Mouse (Mus musculus): ENCODE results near the gene Itln1. TPM values are rescaled to one million over a fixed set of nuclear protein-coding genes. Genes with fewer than 3 reads are reported as not detected.

Gene Itln1
- polyA plus RNA-seq, 1 experiment: 2.5 TPM

DNA sequence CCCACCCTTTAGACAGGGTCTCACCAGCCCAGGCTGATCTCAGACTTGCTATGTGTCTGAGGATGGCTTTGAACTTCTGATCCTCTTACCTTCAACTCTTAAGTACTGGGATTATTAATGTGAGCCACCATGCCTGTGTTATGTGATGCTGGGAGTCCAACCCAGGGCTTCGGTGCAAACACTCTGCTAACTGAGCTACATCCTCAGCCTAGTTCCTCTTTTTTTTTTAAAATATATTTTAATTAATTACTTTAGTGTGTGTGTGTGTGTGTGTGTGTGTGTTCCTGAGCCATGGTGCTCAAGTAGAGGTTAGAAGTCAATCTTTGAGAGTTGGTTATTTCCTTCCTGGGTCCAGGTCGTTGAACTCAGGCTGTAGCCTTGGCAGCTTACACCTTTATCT is 27.9 kb upstream of the Itln1 start:
- no peaks in the 10 kb centered on the region for H3K36me3 ChIP-seq (ENCODE audit: control insufficient read depth, insufficient read depth, low read length)
- no peaks in the 10 kb centered on the region for H3K27me3 ChIP-seq (ENCODE audit: control insufficient read depth, insufficient read depth, low read length)
- no peak overlapping the region for H3K27ac ChIP-seq (ENCODE audit: control insufficient read depth, insufficient read depth, low read length)
- no peak overlapping the region for H3K4me3 ChIP-seq (ENCODE audit: control insufficient read depth, insufficient read depth, low read length)
- TF ChIP-seq POLR2A (IDR thresholded peaks at IDR 0.05; ENCODE audit: control insufficient read depth, extremely low read depth, insufficient read depth, low read length, poor library complexity) (no peak), CTCF (IDR thresholded peaks at IDR 0.05; ENCODE audit: borderline replicate concordance, control insufficient read depth, extremely low read depth, insufficient read depth, low read length, poor library complexity) (no peak)
- H3K4me1 ChIP-seq (replicated peaks; ENCODE audit: control insufficient read depth, insufficient read depth, low read length): peaks cover 17% of the 10 kb centered on the region
- 24% methylated on average over 2 of the region's 2 CpGs for WGBS
- DNase-seq: no peak

DNA sequence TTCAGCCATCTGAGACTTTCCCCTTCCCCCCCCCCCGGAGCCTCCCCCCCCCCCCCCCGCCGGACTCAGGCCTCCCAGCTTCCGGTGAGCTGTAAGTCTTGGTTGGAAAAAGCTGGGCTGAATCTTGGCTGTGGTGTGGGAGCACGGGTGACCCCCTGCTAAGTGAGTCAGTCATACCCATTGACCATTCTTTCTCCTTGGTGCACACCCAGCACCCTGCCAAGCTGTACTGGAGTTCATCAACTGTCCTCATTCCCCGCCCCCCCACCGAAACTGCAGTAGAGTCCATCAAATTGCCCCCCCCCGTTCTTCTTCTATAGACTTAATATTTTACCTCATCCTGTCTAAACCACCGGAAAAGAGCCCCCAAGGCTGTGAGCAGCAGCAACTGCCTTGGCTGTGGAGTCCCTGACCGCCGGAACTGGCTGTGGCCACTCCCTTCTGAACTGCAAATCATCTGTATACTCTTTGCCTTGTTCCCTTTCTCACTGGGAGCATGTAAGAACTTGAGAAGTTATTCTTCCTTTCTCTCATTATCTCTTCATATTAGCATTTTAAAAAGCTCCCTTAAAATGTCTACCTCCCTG is 26.6 kb upstream of the Itln1 start:
- Histone ChIP-seq H3K4me1 (replicated peaks; ENCODE audit: control insufficient read depth, insufficient read depth, low read length) (peaks cover 19% of the 10 kb centered on the region), H3K27ac (ENCODE audit: control insufficient read depth, insufficient read depth, low read length) (no peak overlapping the region), H3K36me3 (ENCODE audit: control insufficient read depth, insufficient read depth, low read length) (no peaks in the 10 kb centered on the region), H3K4me3 (ENCODE audit: control insufficient read depth, insufficient read depth, low read length) (no peak overlapping the region), H3K27me3 (ENCODE audit: control insufficient read depth, insufficient read depth, low read length) (no peaks in the 10 kb centered on the region)
- WGBS: 8% methylated on average over 9 of the region's 11 CpGs
- no peak for TF ChIP-seq POLR2A (IDR thresholded peaks at IDR 0.05; ENCODE audit: control insufficient read depth, extremely low read depth, insufficient read depth, low read length, poor library complexity)
- TF ChIP-seq CTCF (IDR thresholded peaks at IDR 0.05; ENCODE audit: borderline replicate concordance, control insufficient read depth, extremely low read depth, insufficient read depth, low read length, poor library complexity): no peak
- no peak for DNase-seq

DNA sequence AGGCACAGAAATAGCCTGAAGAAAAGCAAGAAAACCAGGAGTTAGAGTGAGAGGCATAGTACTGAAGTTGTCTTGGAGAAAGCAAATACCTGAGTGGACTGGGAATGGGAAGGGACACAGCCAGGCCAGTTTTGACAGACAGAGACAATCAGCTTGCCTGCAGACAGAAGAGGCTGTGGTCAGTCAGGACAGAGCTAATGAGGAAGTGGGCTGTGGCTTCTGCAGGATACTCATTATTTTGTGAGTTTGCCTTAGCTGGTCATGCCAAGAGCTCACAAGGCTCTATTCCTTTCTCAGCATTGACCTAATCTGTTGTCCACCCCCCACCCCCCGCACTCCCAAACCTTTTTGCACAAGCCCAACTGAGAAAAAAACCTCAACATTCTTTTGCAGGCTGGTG is 26.1 kb upstream of the Itln1 start:
- H3K4me3 ChIP-seq (ENCODE audit: control insufficient read depth, insufficient read depth, low read length): no peak overlapping the region
- 29% methylated on average over 1 of the region's 1 CpGs for WGBS

DNA sequence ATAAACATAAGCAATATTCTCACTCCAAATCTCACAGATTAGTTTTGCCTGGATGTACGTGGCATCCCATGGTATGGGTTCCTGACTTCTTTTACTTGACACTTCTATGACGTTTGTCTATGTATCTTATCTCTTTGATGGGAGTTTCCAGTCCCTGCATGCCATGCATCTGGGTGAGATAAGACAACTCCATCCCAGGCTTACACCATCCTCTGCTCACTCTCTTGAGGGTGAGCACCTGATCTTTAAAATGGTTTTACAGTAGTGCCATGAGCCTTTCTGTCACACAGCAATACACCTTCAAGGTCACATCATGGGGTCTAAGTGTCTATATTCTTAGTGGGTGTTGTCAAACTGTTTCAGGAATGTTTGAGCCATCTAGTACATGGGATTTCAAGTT is 25.2 kb upstream of the Itln1 start:
- no peak for DNase-seq
- peaks cover 19% of the 10 kb centered on the region for H3K4me1 ChIP-seq (replicated peaks; ENCODE audit: control insufficient read depth, insufficient read depth, low read length)
- TF ChIP-seq POLR2A (IDR thresholded peaks at IDR 0.05; ENCODE audit: control insufficient read depth, extremely low read depth, insufficient read depth, low read length, poor library complexity) (no peak), CTCF (IDR thresholded peaks at IDR 0.05; ENCODE audit: borderline replicate concordance, control insufficient read depth, extremely low read depth, insufficient read depth, low read length, poor library complexity) (no peak)
- H3K36me3 ChIP-seq (ENCODE audit: control insufficient read depth, insufficient read depth, low read length): no peaks in the 10 kb centered on the region
- H3K27me3 ChIP-seq (ENCODE audit: control insufficient read depth, insufficient read depth, low read length): no peaks in the 10 kb centered on the region
- no peak overlapping the region for H3K27ac ChIP-seq (ENCODE audit: control insufficient read depth, insufficient read depth, low read length)
- WGBS: 67% methylated on average over 2 of the region's 2 CpGs
- no peak overlapping the region for H3K4me3 ChIP-seq (ENCODE audit: control insufficient read depth, insufficient read depth, low read length)

More for the DNA sequence above, 26.1 kb upstream of the Itln1 start:
- H3K27me3 ChIP-seq (ENCODE audit: control insufficient read depth, insufficient read depth, low read length): no peaks in the 10 kb centered on the region
- no peaks in the 10 kb centered on the region for H3K36me3 ChIP-seq (ENCODE audit: control insufficient read depth, insufficient read depth, low read length)
- TF ChIP-seq POLR2A (IDR thresholded peaks at IDR 0.05; ENCODE audit: control insufficient read depth, extremely low read depth, insufficient read depth, low read length, poor library complexity): no peak
- TF ChIP-seq CTCF (IDR thresholded peaks at IDR 0.05; ENCODE audit: borderline replicate concordance, control insufficient read depth, extremely low read depth, insufficient read depth, low read length, poor library complexity): no peak
- no peak for DNase-seq
- peaks cover 19% of the 10 kb centered on the region for H3K4me1 ChIP-seq (replicated peaks; ENCODE audit: control insufficient read depth, insufficient read depth, low read length)
- no peak overlapping the region for H3K27ac ChIP-seq (ENCODE audit: control insufficient read depth, insufficient read depth, low read length)

DNA sequence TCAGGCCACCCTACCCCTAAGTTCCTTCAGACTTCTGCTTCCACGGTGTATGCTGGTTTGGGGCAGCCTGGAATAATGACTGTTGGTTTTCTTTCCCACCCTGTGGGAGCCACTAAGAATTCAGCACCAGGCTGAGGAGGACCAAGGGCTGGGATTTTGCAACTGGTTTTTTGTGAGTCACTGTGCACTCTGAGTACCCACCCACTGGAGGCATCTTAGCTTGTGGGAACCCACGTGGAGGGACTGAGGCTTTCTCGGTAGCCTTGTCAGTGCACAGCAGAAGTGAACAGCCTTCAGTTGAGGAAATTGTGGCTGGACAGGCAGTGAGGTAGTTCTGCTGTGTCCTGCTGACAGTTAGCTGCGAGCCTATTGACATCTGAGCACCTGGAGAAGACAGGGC is 23.8 kb upstream of the Itln1 start, which contains the start of gene Cd244a:
TSS of gene Cd244a (plus strand) at position 296 of the 400 bp plus-strand sequence.
- peak within 1 kb of the TSS; percentile 33; the same call in 1 of the 2 replicates for H3K27ac ChIP-seq (ENCODE audit: control insufficient read depth, insufficient read depth, low read length)
- no peak for TF ChIP-seq CTCF (IDR thresholded peaks at IDR 0.05; ENCODE audit: borderline replicate concordance, control insufficient read depth, extremely low read depth, insufficient read depth, low read length, poor library complexity)
- TF ChIP-seq POLR2A (IDR thresholded peaks at IDR 0.05; ENCODE audit: control insufficient read depth, extremely low read depth, insufficient read depth, low read length, poor library complexity): no peak
- DNase-seq: no peak
- H3K27me3 ChIP-seq (ENCODE audit: control insufficient read depth, insufficient read depth, low read length): no peaks in the 10 kb centered on the region
- no peak within 1 kb of the TSS for H3K4me3 ChIP-seq (ENCODE audit: control insufficient read depth, insufficient read depth, low read length)
- WGBS: 11% methylated on average over 4 of the region's 4 CpGs
- H3K4me1 ChIP-seq (replicated peaks; ENCODE audit: control insufficient read depth, insufficient read depth, low read length): peaks cover 19% of the 10 kb centered on the region
- H3K36me3 ChIP-seq (ENCODE audit: control insufficient read depth, insufficient read depth, low read length): no peaks in the 10 kb centered on the region

DNA sequence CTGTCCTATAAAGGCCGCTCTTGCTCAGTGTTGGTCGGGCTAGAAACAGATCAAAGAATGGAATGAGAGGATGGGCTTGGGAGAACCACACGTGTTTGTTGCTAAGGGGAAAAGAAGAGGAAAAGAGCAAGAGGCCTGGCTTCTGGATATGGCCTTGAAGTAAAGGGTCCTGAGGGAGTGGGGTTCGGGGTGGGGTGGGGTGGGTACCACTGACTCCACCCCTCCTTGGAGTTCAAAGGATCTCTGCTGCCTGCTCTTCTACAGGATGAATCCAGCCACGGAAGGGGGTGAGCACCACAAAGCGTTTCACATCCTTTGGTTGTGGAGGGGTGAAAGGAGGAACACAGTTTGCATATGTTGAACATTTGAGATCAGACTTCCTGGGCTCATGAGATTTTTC is 23.3 kb upstream of the Itln1 start:
- Histone ChIP-seq H3K36me3 (ENCODE audit: control insufficient read depth, insufficient read depth, low read length) (no peaks in the 10 kb centered on the region), H3K4me1 (replicated peaks; ENCODE audit: control insufficient read depth, insufficient read depth, low read length) (peaks cover 19% of the 10 kb centered on the region), H3K4me3 (ENCODE audit: control insufficient read depth, insufficient read depth, low read length) (no peak overlapping the region), H3K27ac (ENCODE audit: control insufficient read depth, insufficient read depth, low read length) (no peak overlapping the region), H3K27me3 (ENCODE audit: control insufficient read depth, insufficient read depth, low read length) (no peaks in the 10 kb centered on the region)
- DNase-seq: no peak
- 11% methylated on average over 6 of the region's 6 CpGs for WGBS
- TF ChIP-seq CTCF (IDR thresholded peaks at IDR 0.05; ENCODE audit: borderline replicate concordance, control insufficient read depth, extremely low read depth, insufficient read depth, low read length, poor library complexity): no peak
- no peak for TF ChIP-seq POLR2A (IDR thresholded peaks at IDR 0.05; ENCODE audit: control insufficient read depth, extremely low read depth, insufficient read depth, low read length, poor library complexity)

DNA sequence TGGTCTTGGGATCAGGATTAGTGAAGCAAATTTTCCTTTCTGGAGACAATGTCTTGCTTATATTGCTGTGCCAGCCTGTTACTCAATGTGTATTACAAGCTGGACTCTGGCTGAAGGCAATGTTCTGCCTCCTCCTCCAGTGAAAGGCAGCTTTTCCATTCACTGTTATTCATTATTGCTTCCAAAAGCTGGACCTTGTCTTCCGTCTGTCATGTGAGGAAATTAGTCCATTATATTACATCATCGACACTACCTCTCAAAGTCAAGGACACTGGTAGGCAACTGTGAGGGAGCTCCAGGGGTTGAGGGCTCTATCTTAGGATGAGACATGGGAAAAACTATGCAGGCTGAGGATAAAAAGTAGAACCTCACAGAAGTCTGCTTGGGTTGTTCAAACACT is 21.3 kb upstream of the Itln1 start:
- peaks cover 12% of the 10 kb centered on the region for H3K4me1 ChIP-seq (replicated peaks; ENCODE audit: control insufficient read depth, insufficient read depth, low read length)
- TF ChIP-seq CTCF (IDR thresholded peaks at IDR 0.05; ENCODE audit: borderline replicate concordance, control insufficient read depth, extremely low read depth, insufficient read depth, low read length, poor library complexity): no peak
- WGBS: 98% methylated on average over 2 of the region's 2 CpGs

More for the DNA sequence above, 21.3 kb upstream of the Itln1 start:
- Histone ChIP-seq H3K27ac (ENCODE audit: control insufficient read depth, insufficient read depth, low read length) (no peak overlapping the region), H3K36me3 (ENCODE audit: control insufficient read depth, insufficient read depth, low read length) (no peaks in the 10 kb centered on the region), H3K27me3 (ENCODE audit: control insufficient read depth, insufficient read depth, low read length) (no peaks in the 10 kb centered on the region), H3K4me3 (ENCODE audit: control insufficient read depth, insufficient read depth, low read length) (no peak overlapping the region)
- DNase-seq: no peak
